Mouse (Mus musculus): Measurements from ENCODE around the gene Plekho1.
"Not testable (repeated sequence)": the region's sequence is repeated elsewhere in the genome, so short reads cannot be mapped to it uniquely, and the experiment has no call there.

Gene Plekho1

GRCm38 (mm10) chr3:95980276-95980970 is 15.4 kb downstream of the Plekho1 start:
- no peak for DNase-seq (ENCODE audit: low spot score)

DNA sequence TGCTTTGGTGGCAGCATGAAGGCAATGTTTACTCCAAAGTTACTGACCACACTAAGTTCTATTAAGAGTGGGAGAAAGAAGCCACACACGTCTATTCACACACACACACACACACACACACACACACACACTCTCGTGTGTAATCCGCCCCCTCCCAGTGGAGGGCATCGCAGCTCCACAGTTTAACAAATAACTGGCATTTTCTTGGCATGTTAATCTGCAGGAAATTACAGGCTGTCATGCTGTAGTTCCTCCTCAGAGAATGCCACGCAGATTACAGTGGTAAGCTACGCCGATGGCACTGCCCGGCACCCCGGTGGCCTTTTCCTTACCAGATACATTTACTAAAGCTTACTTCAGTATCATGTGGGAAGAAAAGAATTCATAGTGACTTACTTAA is 17.5 kb downstream of the Plekho1 start:
- no peak for DNase-seq (ENCODE audit: low spot score)

- DNase-seq (ENCODE audit: low spot score), result not testable (repeated sequence)
These were observed 18.2 kb downstream of the Plekho1 start for GRCm38 (mm10) chr3:95977587-95977986.

- no peak for DNase-seq (ENCODE audit: low spot score)
These were observed 18.7 kb downstream of the Plekho1 start for GRCm38 (mm10) chr3:95977079-95977478.

GRCm38 (mm10) chr3:95972873-95973634 is 22.7 kb downstream of the Plekho1 start:
- DNase-seq (ENCODE audit: low spot score), result no peak

DNA sequence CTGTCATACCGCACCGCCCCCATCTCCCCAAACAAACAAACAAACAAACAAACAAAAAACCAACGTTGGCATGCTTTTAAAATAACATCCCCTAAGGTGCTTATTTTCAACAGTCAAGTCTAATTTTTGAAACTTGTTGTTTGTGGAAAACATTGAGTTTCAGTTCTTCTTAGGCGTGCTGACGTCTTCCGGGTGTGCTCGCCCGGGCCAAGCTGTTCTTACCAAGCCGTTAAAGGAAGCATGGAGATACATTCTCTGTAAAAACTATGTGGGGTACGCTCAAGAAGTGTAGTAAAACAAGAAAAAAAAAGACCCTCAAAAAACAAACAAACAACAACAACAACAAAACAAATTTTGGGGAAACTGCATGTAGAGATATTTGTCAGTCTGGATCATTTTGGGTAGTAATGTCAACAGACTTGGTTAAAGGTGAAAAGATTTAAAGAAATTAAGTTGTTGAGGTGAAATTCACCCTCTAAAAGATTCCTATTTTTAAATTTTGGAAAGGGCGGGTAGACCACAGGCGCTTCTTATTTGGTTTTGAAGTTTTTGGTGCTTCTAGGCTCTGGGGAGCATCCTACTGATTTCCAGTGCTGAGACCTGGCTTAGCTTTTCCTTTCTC is 23.4 kb downstream of the Plekho1 start:
- DNase-seq (ENCODE audit: low spot score), result no peak

GRCm38 (mm10) chr3:95970661-95971060 is 25.1 kb downstream of the Plekho1 start:
- DNase-seq (ENCODE audit: low spot score), result not testable (repeated sequence)

DNA sequence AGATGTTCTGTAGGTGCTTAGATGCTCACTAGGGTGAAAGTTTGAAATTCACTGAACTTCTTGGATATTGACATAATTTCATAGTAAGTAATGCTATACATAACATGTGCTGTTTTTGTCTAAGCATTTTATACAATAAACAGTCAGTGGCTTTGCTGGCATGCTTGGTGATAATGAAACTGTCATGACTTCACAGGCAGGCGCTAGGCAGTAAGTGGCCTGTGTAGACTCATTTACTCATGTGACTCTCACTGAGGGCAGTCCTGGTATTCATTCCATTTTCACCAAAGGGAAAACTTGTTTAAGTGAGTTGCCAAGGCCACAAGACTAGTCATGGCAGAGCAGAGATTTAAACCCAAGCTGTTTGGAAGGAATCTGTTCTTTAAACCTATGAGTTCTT is 26.5 kb downstream of the Plekho1 start:
- DNase-seq (ENCODE audit: low spot score), result no peak

DNA sequence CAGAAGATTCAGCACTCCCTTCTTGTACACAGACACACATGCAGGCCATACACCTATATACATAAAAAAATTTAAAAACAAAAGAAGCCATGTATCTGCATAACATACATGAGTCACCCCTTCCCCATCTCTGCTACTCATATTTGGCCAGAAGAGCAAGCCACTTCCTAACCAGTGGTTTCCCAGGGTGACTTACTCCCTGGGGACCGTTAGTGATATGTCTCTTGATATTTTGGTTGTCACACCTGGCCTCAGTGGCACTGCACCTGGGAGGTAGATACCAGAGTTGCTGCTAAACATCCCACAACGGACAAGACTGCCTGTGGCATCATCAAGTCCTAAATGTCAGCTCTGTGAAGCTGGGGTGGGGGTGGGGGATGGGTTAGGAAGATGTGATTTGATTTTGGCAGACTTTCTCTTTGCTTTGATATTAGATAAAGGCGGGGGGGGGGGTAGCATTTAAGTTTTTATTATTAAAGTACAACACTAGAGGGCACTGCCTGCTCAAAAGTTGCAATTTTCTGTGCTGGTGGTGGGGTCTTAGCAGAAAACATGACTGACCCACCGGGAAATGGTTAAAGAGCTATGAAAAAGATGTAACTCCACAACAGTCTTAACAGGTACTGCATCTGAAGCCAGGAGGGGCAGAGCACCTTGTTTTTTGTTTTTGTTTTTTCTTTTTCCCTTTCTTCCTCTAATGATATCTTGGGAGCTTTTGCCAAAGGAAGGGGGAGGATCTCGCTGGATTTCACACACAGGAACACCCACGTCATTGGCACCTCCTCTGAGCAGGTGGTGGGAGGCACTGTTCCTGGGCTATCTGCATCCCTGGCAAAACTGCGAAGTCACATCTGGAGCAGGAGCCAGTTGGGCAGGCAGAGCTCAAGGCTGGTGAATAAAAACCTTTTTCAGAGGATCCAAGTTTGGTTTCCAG is 30.0 kb downstream of the Plekho1 start:
- no peak for DNase-seq (ENCODE audit: low spot score)

DNA sequence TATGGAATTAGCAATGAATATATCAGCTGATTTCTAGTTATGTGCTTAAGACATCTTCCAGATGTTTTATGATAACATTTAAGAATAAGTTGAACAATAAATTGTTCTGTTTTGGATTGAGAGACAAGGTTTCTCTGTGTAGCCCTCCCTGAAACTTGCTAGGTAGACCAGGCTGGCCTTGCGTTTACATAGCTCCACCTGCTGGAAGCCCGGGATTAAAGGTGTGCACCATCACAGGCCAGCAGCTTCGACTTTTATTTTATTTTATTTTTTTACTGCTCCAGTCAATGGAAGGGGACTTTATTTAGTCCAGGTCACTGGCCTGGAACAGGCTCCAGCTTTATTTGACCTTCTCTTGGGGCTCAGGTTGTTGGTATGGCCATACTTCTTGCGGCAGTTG is 32.1 kb downstream of the Plekho1 start:
- DNase-seq (ENCODE audit: low spot score), result no peak

DNA sequence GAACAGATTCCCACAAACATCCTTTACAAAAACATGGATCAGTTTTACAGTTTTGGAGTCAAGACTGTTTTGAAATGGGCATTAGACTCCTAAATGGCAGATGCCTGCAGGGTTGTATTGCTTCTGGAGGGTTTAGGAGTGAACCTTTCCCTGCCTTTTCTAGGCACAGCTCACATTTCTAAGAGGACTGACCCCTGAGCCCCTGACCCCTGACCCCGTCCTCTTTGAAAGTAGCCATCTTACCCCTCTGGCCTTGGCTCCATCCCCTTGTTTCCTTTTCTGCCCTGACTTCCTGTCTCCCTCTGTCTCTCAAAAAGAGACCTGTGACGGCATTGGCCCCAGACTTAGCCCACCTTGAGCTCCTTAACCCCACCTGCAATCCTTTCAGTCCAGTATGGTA is 32.6 kb downstream of the Plekho1 start:
- DNase-seq (ENCODE audit: low spot score), result no peak

GRCm38 (mm10) chr3:95962182-95962581 is 33.6 kb downstream of the Plekho1 start:
- DNase-seq (ENCODE audit: low spot score), result not testable (repeated sequence)

- DNase-seq (ENCODE audit: low spot score), result no peak
These were observed 36.0 kb downstream of the Plekho1 start for GRCm38 (mm10) chr3:95959807-95960206.

GRCm38 (mm10) chr3:95959082-95959481 is 36.7 kb downstream of the Plekho1 start:
- DNase-seq (ENCODE audit: low spot score), result no peak

GRCm38 (mm10) chr3:95957359-95958148 is 38.2 kb downstream of the Plekho1 start:
- no peak for DNase-seq (ENCODE audit: low spot score)

DNA sequence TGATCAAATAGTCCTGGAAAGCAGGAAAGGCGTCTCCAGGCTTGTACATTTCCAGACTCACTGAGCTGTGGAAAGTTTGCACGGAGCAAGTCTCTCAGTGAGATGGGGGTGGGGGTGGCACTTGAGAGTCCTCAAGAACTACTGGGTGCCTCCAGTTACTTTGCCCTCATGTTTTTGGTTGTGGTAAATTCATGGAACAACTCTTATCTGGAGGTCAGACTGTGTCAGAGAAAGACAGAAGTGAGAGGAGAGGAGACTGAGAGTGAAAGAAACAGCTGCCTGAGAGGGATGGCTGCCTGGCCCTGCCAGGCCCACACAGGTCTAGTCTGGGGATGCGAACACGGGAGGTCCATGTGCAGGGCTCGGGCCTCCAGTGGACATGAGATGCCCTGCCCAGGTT is 40.5 kb downstream of the Plekho1 start:
- DNase-seq (ENCODE audit: low spot score), result no peak

- DNase-seq (ENCODE audit: low spot score), result not testable (repeated sequence)
These were observed 41.1 kb downstream of the Plekho1 start for GRCm38 (mm10) chr3:95954648-95955173.

DNA sequence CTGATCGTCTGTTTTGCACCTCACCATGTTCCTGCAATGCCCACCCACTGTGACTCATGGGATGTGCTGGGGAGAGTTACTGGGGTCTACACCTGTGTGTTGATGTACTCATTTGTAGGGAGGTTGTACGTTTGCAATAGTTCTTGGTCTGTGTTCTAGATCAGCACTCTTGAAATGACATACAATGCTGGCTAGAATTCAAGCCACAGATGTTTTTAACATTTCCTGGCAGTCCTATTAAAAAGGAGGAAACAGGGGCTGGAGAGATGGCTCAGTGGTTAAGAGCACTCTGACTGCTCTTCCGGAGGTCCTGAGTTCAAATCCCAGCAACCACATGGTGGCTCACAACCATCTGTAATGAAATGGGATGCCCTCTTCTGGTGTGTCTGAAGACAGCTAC is 42.3 kb downstream of the Plekho1 start:
- no peak for DNase-seq (ENCODE audit: low spot score)

GRCm38 (mm10) chr3:95953023-95953422 is 42.8 kb downstream of the Plekho1 start:
- no peak for DNase-seq (ENCODE audit: low spot score)

DNA sequence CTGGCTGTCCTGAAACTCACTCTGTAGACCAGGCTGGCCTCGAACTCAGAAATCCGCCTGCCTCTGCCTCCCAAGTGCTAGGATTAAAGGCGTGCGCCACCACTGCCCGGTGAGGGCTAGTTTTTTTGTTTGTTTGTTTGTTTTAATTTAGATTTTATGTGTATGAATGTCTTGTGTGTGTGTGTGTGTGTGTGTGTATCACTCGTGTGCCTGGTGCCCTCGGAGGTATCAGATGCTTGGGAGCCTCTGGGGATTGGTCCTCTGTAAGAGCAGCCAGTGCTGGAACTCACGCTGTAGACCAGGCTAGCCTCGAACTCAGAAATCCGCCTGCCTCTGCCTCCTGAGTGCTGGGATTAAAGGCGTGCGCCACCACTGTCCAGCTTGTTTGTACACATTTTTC is 44.2 kb downstream of the Plekho1 start:
- DNase-seq (ENCODE audit: low spot score), result not testable (repeated sequence)
